Mouse (Mus musculus) lung, embryonic 16.5 days (tissue): ENCODE results near the gene Bahcc1. TPM values are rescaled to one million over a fixed set of nuclear protein-coding genes. Genes with fewer than 3 reads are reported as not detected.

Experiments used
- ATAC-seq: fragments of 200-750 bp; cut with Nextera tagmentation; 2 replicates; pipeline ENCODE4 v1.8.0; 2017; ENCODE audit warnings: low read depth, mild to moderate bottlenecking, moderate library complexity
- H3K27ac ChIP-seq: fragments of 300-500 bp; sonication (generic); 2 replicates; pipeline ENCODE4 v1.5.1; 2014; ENCODE audit warnings: mild to moderate bottlenecking, control low read depth, low read length
- H3K27me3 ChIP-seq: fragments of 300-500 bp; sonication (generic); 2 replicates; pipeline ENCODE4 v1.6.1; 2014; ENCODE audit warnings: low read depth, low read length, mixed read lengths; ENCODE audit not compliant: control insufficient read depth, insufficient read depth
- H3K36me3 ChIP-seq: fragments of 300-500 bp; sonication (generic); 2 replicates; pipeline ENCODE4 v1.6.1; 2014; ENCODE audit warnings: low read length; ENCODE audit not compliant: control insufficient read depth, insufficient read depth
- H3K4me1 ChIP-seq: fragments of 300-500 bp; sonication (generic); replicated peaks from 2 replicates; pipeline ENCODE4 v1.6.1; 2014; ENCODE audit warnings: low read length, mixed read lengths; ENCODE audit not compliant: control insufficient read depth, insufficient read depth
- H3K4me2 ChIP-seq: fragments of 300-500 bp; sonication (generic); 2 replicates; pipeline ENCODE4 v1.6.1; 2014; ENCODE audit warnings: low read depth, low read length, control low read depth
- H3K4me3 ChIP-seq: fragments of 300-500 bp; sonication (generic); 2 replicates; pipeline ENCODE4 v1.5.1; 2014; ENCODE audit warnings: mild to moderate bottlenecking, low read length, control low read depth
- H3K9ac ChIP-seq: fragments of 300-500 bp; sonication (generic); 2 replicates; pipeline ENCODE4 v1.6.1; 2014; ENCODE audit warnings: low read length, control low read depth
- H3K9me3 ChIP-seq: fragments of 300-500 bp; sonication (generic); 2 replicates; pipeline ENCODE4 v1.6.1; 2016; ENCODE audit warnings: low read length; ENCODE audit not compliant: control insufficient read depth
- WGBS: fragments of 180-500 bp; shearing (Covaris S2); extraction: QIAGEN DNeasy Blood & Tissue Kit; methylation state at CpG from one replicate; pipeline ENCODE4 v1.1.7; 2014; 5-methylcytosine and 5-hydroxymethylcytosine counted together
- microRNA-seq: library from miRNA; unstranded; fragments of <30 nt; microRNA quantifications from one replicate; pipeline ENCODE4, GENCODE M21; 2016
- polyA plus RNA-seq: library from polyadenylated mRNA; unstranded; fragments of >200 nt; fragmentation: Nextera tagmentation; extraction: Ambion mirVana; gene quantifications from 2 replicates; pipeline ENCODE4 v1.2.1, GENCODE M21; 2015

Gene Bahcc1
- polyA plus RNA-seq, 1 experiment from 2014 or later, result 7.5 TPM

DNA sequence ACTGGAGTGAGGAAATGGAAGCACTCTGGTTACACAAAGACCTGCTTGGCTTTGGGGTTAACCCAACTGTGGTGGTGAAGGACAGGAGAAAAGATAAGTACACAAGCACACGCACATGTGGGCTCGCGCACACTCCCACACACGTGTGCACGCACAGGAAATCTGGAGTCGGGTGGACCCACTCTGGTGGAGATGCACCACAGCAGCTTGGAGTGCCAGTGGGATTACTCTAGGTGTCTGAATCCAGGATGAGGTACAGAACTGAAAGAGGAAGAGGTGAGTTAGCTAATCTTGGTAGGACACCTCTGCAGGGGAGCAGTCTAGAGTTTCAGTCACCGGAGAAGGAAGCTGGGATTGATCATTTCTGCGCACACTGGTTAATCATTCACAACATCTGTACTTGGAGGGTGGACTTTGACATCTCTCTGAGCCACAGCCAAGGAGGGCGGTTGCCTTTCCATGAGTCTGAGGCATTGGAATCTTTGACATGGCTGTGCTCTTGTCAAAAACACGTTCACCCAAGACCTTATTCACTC lies 107.3 kb downstream of the Bahcc1 start:
- H3K4me3 ChIP-seq, result no peak overlapping the region
- no peaks in the 10 kb centered on the region for H3K9me3 ChIP-seq
- no peak overlapping the region for H3K4me2 ChIP-seq
- 70% methylated on average over 10 of the region's 10 CpGs for WGBS
- H3K27me3 ChIP-seq, result no peaks in the 10 kb centered on the region
- no peak for ATAC-seq
- no peak overlapping the region for H3K27ac ChIP-seq
- no peaks in the 10 kb centered on the region; the same call in none of the 2 replicates for H3K4me1 ChIP-seq
- H3K36me3 ChIP-seq, result peaks cover 2% of the 10 kb centered on the region
- no peak overlapping the region for H3K9ac ChIP-seq

DNA sequence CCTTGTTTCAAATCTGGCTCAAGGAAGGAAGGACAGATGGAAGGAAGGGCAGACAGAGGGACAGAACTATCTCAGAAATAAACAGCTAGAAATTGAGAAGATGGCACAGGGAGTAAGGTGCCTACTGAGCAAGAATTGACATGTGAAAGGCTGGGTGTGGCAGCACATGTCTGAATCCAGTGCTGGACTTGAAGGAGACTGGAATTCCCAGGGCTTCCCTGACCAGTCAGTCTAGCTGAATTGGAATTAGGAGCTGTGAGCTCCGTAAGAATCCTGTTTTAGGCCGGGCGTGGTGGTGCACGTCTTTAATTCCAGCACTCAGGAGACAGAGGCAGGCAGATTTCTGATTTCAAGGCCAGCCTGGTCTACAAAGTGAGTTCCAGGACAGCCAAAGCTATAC lies 108.9 kb downstream of the Bahcc1 start:
- 91% methylated on average over 4 of the region's 4 CpGs for WGBS
- Histone ChIP-seq H3K9ac (no peak overlapping the region), H3K36me3 (peaks cover 10% of the 10 kb centered on the region), H3K4me2 (no peak overlapping the region), H3K4me1 (peaks cover 3% of the 10 kb centered on the region), H3K9me3 (no peaks in the 10 kb centered on the region), H3K27me3 (no peaks in the 10 kb centered on the region), H3K27ac (no peak overlapping the region), H3K4me3 (no peak overlapping the region)
- no peak for ATAC-seq

Small RNA genes lying within 50 kb of the gene (microRNA-seq; reads per million reads assigned to microRNA genes)
- gene Gm47297, result not detected

Other genes with a start within 250 kb of the Bahcc1 start
- 2.0 and 2.2 TPM in 2 replicates for gene Aatk, start 185.8 kb upstream of the Bahcc1 start, polyA plus RNA-seq
- gene Cep131, start 146.1 kb upstream of the Bahcc1 start, polyA plus RNA-seq, result 15.3 and 16.4 TPM in 2 replicates
- gene Tepsin, start 134.2 kb upstream of the Bahcc1 start, polyA plus RNA-seq, result 17.8 and 18.2 TPM in 2 replicates
- gene Ndufaf8, start 134.0 kb upstream of the Bahcc1 start, polyA plus RNA-seq, result 64.7 and 78.3 TPM in 2 replicates
- gene Slc38a10, start 81.6 kb upstream of the Bahcc1 start, polyA plus RNA-seq, result 96.3 and 100 TPM in 2 replicates
- gene Actg1, start 115.6 kb downstream of the Bahcc1 start, polyA plus RNA-seq, result 2,589 and 2,717 TPM in 2 replicates
- gene Fscn2, start 128.6 kb downstream of the Bahcc1 start, polyA plus RNA-seq, result 0.64 and 0.83 TPM in 2 replicates
- gene Faap100, start 145.8 kb downstream of the Bahcc1 start, polyA plus RNA-seq, result 36.7 and 41.4 TPM in 2 replicates
- gene Nploc4, start 204.8 kb downstream of the Bahcc1 start, polyA plus RNA-seq, result 25.9 and 28.2 TPM in 2 replicates
- gene Tspan10, start 209.7 kb downstream of the Bahcc1 start, polyA plus RNA-seq, result not detected in 2 replicates
- gene Pde6g, start 220.6 kb downstream of the Bahcc1 start, polyA plus RNA-seq, result 0.21 TPM in 1 of 2 replicates, not detected in the other
- gene Oxld1, start 225.1 kb downstream of the Bahcc1 start, polyA plus RNA-seq, result 13.2 and 14.8 TPM in 2 replicates
- gene Ccdc137, start 225.2 kb downstream of the Bahcc1 start, polyA plus RNA-seq, result 34.8 and 38.1 TPM in 2 replicates
- 40.3 and 44.8 TPM in 2 replicates for gene Arl16, start 234.7 kb downstream of the Bahcc1 start, polyA plus RNA-seq